ENCODE assay signal across 18 mouse cellular contexts in genomic region chr1:193407487-193407886, GRCm38 (mm10). TPM values are rescaled to one million over a fixed set of nuclear protein-coding genes. Genes with fewer than 3 reads are reported as not detected.
DNase-seq lines count a peak whose midpoint lies in the region; ATAC-seq and TF ChIP-seq lines count a peak whose summit lies in the region.
"Had no signal": no experiment of that assay in that cellular context is flagged by ENCODE, and none has a peak within 500 bp of the region (broad histone marks: within the 10 kb centered on the region; RNA-seq: fewer than 3 reads in every experiment).

No protein-coding gene starts in this region.

- WGBS in hindbrain, postnatal 0 days: 29% methylated on average over 6 of the region's 6 CpGs
- 57% methylated on average over 6 of the region's 6 CpGs for WGBS in hindbrain, embryonic 11.5 days
- WGBS in lung, adult 2 months: 37% methylated on average over 6 of the region's 6 CpGs

- no peak for DNase-seq in hindbrain, postnatal 0 days (ENCODE audit: low spot score)
- no peak for DNase-seq in hindbrain, embryonic 11.5 days (ENCODE audit: low spot score)
- peak; percentile 13 for DNase-seq in lung, postnatal 14 days
- no peak for DNase-seq in lung, adult 2 months
- DNase-seq in thymus, postnatal 36 days: peak; percentile 33 to 60
- DNase-seq in cerebellum, adult 8-10 months: no peak
- no peak for DNase-seq in kidney, postnatal 4 days
- DNase-seq: cerebellum, adult 18-20 months; heart, adult 11 months; kidney, adult 18-20 months; kidney, postnatal 14 days; layer of hippocampus, adult 9-11 months; retina, postnatal 1 day had no signal

- H3K9ac ChIP-seq in hindbrain, postnatal 0 days (replicated peaks; ENCODE audit: low read length): no peak overlapping the region
- H3K9ac ChIP-seq in hindbrain, embryonic 11.5 days (ENCODE audit: low read depth, low read length): no peak overlapping the region
- H3K9ac ChIP-seq: forebrain, embryonic 12.5 days; heart, embryonic 15.5 days; hindbrain, embryonic 14.5 days; midbrain, embryonic 15.5 days had no signal

- no peaks in the 10 kb centered on the region for H3K36me3 ChIP-seq in hindbrain, postnatal 0 days (ENCODE audit: insufficient read depth, low read length)
- H3K36me3 ChIP-seq in hindbrain, embryonic 11.5 days (ENCODE audit: control insufficient read depth, insufficient read depth, low read length): no peaks in the 10 kb centered on the region
- H3K36me3 ChIP-seq: forebrain, embryonic 12.5 days; heart, embryonic 15.5 days; midbrain, embryonic 15.5 days had no signal

- no peak overlapping the region for H3K27ac ChIP-seq in hindbrain, postnatal 0 days
- H3K27ac ChIP-seq in hindbrain, embryonic 11.5 days (ENCODE audit: low read depth, low read length): no peak overlapping the region
- H3K27ac ChIP-seq: forebrain, embryonic 12.5 days; heart, embryonic 15.5 days; hindbrain, embryonic 14.5 days; midbrain, embryonic 15.5 days had no signal

- H3K9me3 ChIP-seq in hindbrain, postnatal 0 days (ENCODE audit: low read length): no peaks in the 10 kb centered on the region
- H3K9me3 ChIP-seq in hindbrain, embryonic 11.5 days (ENCODE audit: control insufficient read depth, low read length): no peaks in the 10 kb centered on the region
- H3K9me3 ChIP-seq: forebrain, embryonic 12.5 days; heart, embryonic 15.5 days; midbrain, embryonic 15.5 days had no signal

- H3K4me2 ChIP-seq in hindbrain, postnatal 0 days (ENCODE audit: low read depth, low read length): no peak overlapping the region
- H3K4me2 ChIP-seq in hindbrain, embryonic 11.5 days (replicated peaks; ENCODE audit: low read depth, low read length): no peak overlapping the region
- H3K4me2 ChIP-seq: forebrain, embryonic 12.5 days; heart, embryonic 15.5 days; hindbrain, embryonic 14.5 days; midbrain, embryonic 15.5 days had no signal

- peak; percentile 22; the same call in 1 of the 2 replicates for TF ChIP-seq CTCF in hindbrain, postnatal 0 days (IDR thresholded peaks at IDR 0.05; ENCODE audit: low read depth)
- TF ChIP-seq CTCF in lung, adult 2 months (IDR thresholded peaks at IDR 0.05; ENCODE audit: insufficient read depth, low read length): no peak

- no peaks in the 10 kb centered on the region for H3K27me3 ChIP-seq in hindbrain, postnatal 0 days (ENCODE audit: insufficient read depth, low read length)
- H3K27me3 ChIP-seq in hindbrain, embryonic 11.5 days (ENCODE audit: control insufficient read depth, insufficient read depth, low read length): no peaks in the 10 kb centered on the region
- H3K27me3 ChIP-seq: midbrain, embryonic 15.5 days had no signal

- no peak overlapping the region for H3K4me3 ChIP-seq in hindbrain, postnatal 0 days (ENCODE audit: low read length)
- H3K4me3 ChIP-seq in hindbrain, embryonic 11.5 days (ENCODE audit: low read depth, low read length): no peak overlapping the region
- H3K4me3 ChIP-seq in lung, adult 2 months (replicated peaks; ENCODE audit: extremely low read depth, low read depth, low read length): no peak overlapping the region
- H3K4me3 ChIP-seq: forebrain, embryonic 12.5 days; heart, embryonic 15.5 days; midbrain, embryonic 15.5 days had no signal

- no peak for ATAC-seq in hindbrain, postnatal 0 days
- no peak for ATAC-seq in hindbrain, embryonic 11.5 days (ENCODE audit: low FRiP score)
- peak; percentile 63 for ATAC-seq in megakaryocyte progenitor cell, adult 5-6 weeks (replicated peaks; ENCODE audit: poor library complexity)
- ATAC-seq: midbrain, embryonic 15.5 days had no signal

- no peak for TF ChIP-seq POLR2A in lung, adult 2 months (IDR thresholded peaks at IDR 0.05; ENCODE audit: borderline replicate concordance, extremely low read depth, low read depth, low read length)

- peaks cover 2% of the 10 kb centered on the region; the same call in 1 of the 2 replicates for H3K4me1 ChIP-seq in hindbrain, postnatal 0 days (ENCODE audit: insufficient read depth, low read length)
- H3K4me1 ChIP-seq in hindbrain, embryonic 11.5 days (replicated peaks; ENCODE audit: control insufficient read depth, insufficient read depth, low read length): no peaks in the 10 kb centered on the region
- H3K4me1 ChIP-seq in lung, adult 2 months (ENCODE audit: control insufficient read depth, insufficient read depth, low read length): no peaks in the 10 kb centered on the region
- H3K4me1 ChIP-seq: midbrain, embryonic 15.5 days had no signal

RNA-seq across cellular contexts. Expression of gene Camk1g, which starts 37.4 kb away (rescaled TPM):
- 32.9 and 34.6 TPM in 2 replicates for total RNA-seq in hindbrain, postnatal 0 days (2014; rRNA removed)
- polyA plus RNA-seq in hindbrain, postnatal 0 days (2015; fragmentation: Nextera tagmentation; extraction: Ambion mirVana): 30.9 and 35.1 TPM in 2 replicates
- polyA plus RNA-seq in hindbrain, embryonic 11.5 days (2014; fragmentation: Nextera tagmentation; extraction: Ambion mirVana): 12.2 and 13.7 TPM in 2 replicates
- 0.15 and 0.26 TPM in 2 replicates for polyA plus RNA-seq in lung, adult 2 months (2012; rRNA removed)
- total RNA-seq in megakaryocyte progenitor cell, adult 5-6 weeks (2015): not detected in 2 replicates
- total RNA-seq in megakaryocyte progenitor cell, adult 5-6 weeks (2017): not detected in 2 replicates

Comparison
In these comparisons a context has a peak if more than half of its experiments do, and no peak if none do; other contexts are left out.
1. DNase-seq: peak in lung, postnatal 14 days (single experiment) and thymus, postnatal 36 days (2 of 2); none in hindbrain, postnatal 0 days (single experiment), hindbrain, embryonic 11.5 days (single experiment), lung, adult 2 months (single experiment), cerebellum, adult 8-10 months (single experiment) and kidney, postnatal 4 days (0 of 2).
2. RNA of gene Camk1g, which starts 37.4 kb away (polyA plus RNA-seq): 30.9 to 35.1 TPM in hindbrain, postnatal 0 days and 12.2 to 13.7 TPM in hindbrain, embryonic 11.5 days; 0.15 to 0.26 TPM in lung, adult 2 months; every median in the first group is over 10 times any median in the second.